Mouse (Mus musculus) liver, embryonic 15.5 days (tissue): ENCODE data around the gene Glrp1. TPM values are rescaled to one million over a fixed set of nuclear protein-coding genes. Genes with fewer than 3 reads are reported as not detected.

ENCODE experiments used
- ATAC-seq: fragments of 200-750 bp; cut with Nextera tagmentation; 2 replicates; pipeline ENCODE4 v1.8.0; 2017; ENCODE audit warnings: moderate number of reproducible peaks, mild to moderate bottlenecking, moderate library complexity; ENCODE audit not compliant: insufficient read depth
- H3K27ac ChIP-seq: fragments of 300-500 bp; sonication (generic); replicated peaks from 2 replicates; pipeline ENCODE4 v1.5.1; 2015; ENCODE audit warnings: mild to moderate bottlenecking, inconsistent platforms
- H3K27me3 ChIP-seq: fragments of 300-500 bp; sonication (generic); 2 replicates; pipeline ENCODE4 v1.6.1; 2015; ENCODE audit warnings: mild to moderate bottlenecking, inconsistent platforms
- H3K36me3 ChIP-seq: fragments of 300-500 bp; sonication (generic); replicated peaks from 2 replicates; pipeline ENCODE4 v1.6.1; 2015; ENCODE audit warnings: moderate library complexity, mild to moderate bottlenecking, inconsistent platforms
- H3K4me1 ChIP-seq: fragments of 300-500 bp; sonication (generic); replicated peaks from 2 replicates; pipeline ENCODE4 v1.6.1; 2015; ENCODE audit warnings: inconsistent platforms
- H3K4me2 ChIP-seq: fragments of 300-500 bp; sonication (generic); 2 replicates; pipeline ENCODE4 v1.6.1; 2015; ENCODE audit warnings: moderate library complexity, mild to moderate bottlenecking, inconsistent platforms
- H3K4me3 ChIP-seq: fragments of 300-500 bp; sonication (generic); replicated peaks from 2 replicates; pipeline ENCODE4 v1.5.1; 2015; ENCODE audit warnings: mild to moderate bottlenecking, inconsistent platforms
- H3K9ac ChIP-seq: fragments of 300-500 bp; sonication (generic); 2 replicates; pipeline ENCODE4 v1.6.1; 2015; ENCODE audit warnings: moderate library complexity, mild to moderate bottlenecking, inconsistent platforms
- H3K9me3 ChIP-seq: fragments of 300-500 bp; sonication (generic); replicated peaks from 2 replicates; pipeline ENCODE4 v1.6.1; 2016; ENCODE audit warnings: inconsistent platforms
- WGBS: fragments of 180-500 bp; shearing (Covaris S2); methylation state at CpG from one replicate; pipeline ENCODE4 v1.1.7; 2015; ENCODE audit warnings: mixed read lengths; ENCODE audit not compliant: insufficient replicate concordance; 5-methylcytosine and 5-hydroxymethylcytosine counted together
- polyA plus RNA-seq: library from polyadenylated mRNA; unstranded; fragments of >200 nt; fragmentation: Nextera tagmentation; extraction: Ambion mirVana; gene quantifications from 2 replicates; pipeline ENCODE4 v1.2.1, GENCODE M21; 2015

The Glrp1 gene
- polyA plus RNA-seq, 1 experiment from 2014 or later: 0.09 TPM

- Histone ChIP-seq H3K4me2 (peak overlapping the region; percentile 23; the same call in 1 of the 2 replicates), H3K9me3 (no peaks in the 10 kb centered on the region), H3K4me1 (peaks cover 27% of the 10 kb centered on the region), H3K36me3 (no peaks in the 10 kb centered on the region), H3K27me3 (no peaks in the 10 kb centered on the region; the same call in 1 of the 2 replicates), H3K27ac (no peak overlapping the region), H3K9ac (no peak overlapping the region), H3K4me3 (no peak overlapping the region)
- WGBS: 4% methylated on average over 8 of the region's 8 CpGs
- no peak for ATAC-seq
Measured at GRCm38 (mm10) chr1:88475502-88475953, 34.3 kb downstream of the Glrp1 start.

DNA sequence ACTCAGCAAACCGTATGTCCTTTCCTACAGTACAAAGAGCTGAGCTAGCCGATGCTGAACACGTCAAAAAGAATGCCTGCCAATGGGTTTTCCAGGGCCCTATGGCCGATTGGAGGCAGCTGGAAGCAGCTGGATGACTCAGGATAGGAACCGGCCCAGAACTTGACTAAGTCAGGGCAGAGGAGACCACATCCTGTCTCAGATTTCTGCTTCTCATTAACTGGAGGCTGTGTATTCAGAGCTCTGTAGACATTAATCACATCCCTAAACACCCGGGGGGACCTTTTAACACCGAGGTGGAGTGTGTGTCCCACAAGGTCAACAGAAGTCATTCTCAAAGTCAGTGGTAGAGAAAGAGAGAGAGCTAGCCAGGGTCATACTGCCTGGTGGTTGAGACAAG is 35.3 kb downstream of the Glrp1 start:
- 32% methylated on average over 7 of the region's 7 CpGs for WGBS

GRCm38 (mm10) chr1:88473899-88474298 is 36.0 kb downstream of the Glrp1 start:
- Histone ChIP-seq H3K27ac (no peak overlapping the region), H3K9me3 (no peaks in the 10 kb centered on the region), H3K4me2 (no peak overlapping the region), H3K4me1 (peaks cover 26% of the 10 kb centered on the region), H3K4me3 (no peak overlapping the region), H3K9ac (no peak overlapping the region), H3K27me3 (no peaks in the 10 kb centered on the region; the same call in 1 of the 2 replicates), H3K36me3 (no peaks in the 10 kb centered on the region)
- WGBS: 40% methylated on average over 2 of the region's 2 CpGs
- ATAC-seq: no peak

More for the DNA sequence above, 35.3 kb downstream of the Glrp1 start:
- Histone ChIP-seq H3K27ac (no peak overlapping the region; the same call in 1 of the 2 replicates), H3K4me3 (no peak overlapping the region), H3K4me2 (no peak overlapping the region), H3K27me3 (no peaks in the 10 kb centered on the region; the same call in 1 of the 2 replicates), H3K4me1 (peaks cover 26% of the 10 kb centered on the region), H3K9ac (no peak overlapping the region), H3K36me3 (no peaks in the 10 kb centered on the region), H3K9me3 (no peaks in the 10 kb centered on the region)
- peak; percentile 22; the same call in 1 of the 2 replicates for ATAC-seq

DNA sequence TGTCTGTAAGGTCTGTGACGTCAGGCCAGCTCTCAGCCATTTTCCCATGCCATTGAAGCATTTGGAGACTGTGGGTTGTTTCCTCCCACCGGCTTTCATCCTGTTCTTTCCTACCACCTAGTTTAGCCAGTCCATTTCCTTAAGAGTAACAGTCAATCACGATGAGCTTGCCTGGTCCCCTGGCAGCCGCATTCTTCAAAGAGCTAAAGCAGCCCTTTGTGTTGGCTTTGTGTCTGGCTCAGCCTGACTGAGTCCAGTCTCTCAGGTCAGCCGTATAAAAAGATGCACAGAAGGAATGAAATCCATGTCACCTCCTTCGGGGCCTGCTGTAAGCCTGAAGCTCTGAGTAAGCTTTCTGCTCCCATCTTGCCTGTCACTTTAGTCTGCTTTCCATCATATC is 37.6 kb downstream of the Glrp1 start:
- Histone ChIP-seq H3K4me1 (peaks cover 26% of the 10 kb centered on the region), H3K27ac (no peak overlapping the region), H3K9ac (no peak overlapping the region), H3K4me3 (no peak overlapping the region), H3K36me3 (no peaks in the 10 kb centered on the region), H3K4me2 (no peak overlapping the region), H3K27me3 (no peaks in the 10 kb centered on the region; the same call in 1 of the 2 replicates), H3K9me3 (no peaks in the 10 kb centered on the region)
- no peak for ATAC-seq
- WGBS: 48% methylated on average over 6 of the region's 6 CpGs

GRCm38 (mm10) chr1:88469746-88470145 is 40.1 kb downstream of the Glrp1 start:
- no peak overlapping the region for H3K9ac ChIP-seq
- H3K4me2 ChIP-seq: no peak overlapping the region
- H3K4me1 ChIP-seq: peaks cover 8% of the 10 kb centered on the region
- no peak overlapping the region for H3K4me3 ChIP-seq
- no peak for ATAC-seq
- H3K36me3 ChIP-seq: no peaks in the 10 kb centered on the region
- H3K27ac ChIP-seq: no peak overlapping the region
- no peaks in the 10 kb centered on the region for H3K9me3 ChIP-seq
- 66% methylated on average over 4 of the region's 4 CpGs for WGBS
- H3K27me3 ChIP-seq: no peaks in the 10 kb centered on the region; the same call in 1 of the 2 replicates

- Histone ChIP-seq H3K27me3 (no peaks in the 10 kb centered on the region; the same call in 1 of the 2 replicates), H3K36me3 (no peaks in the 10 kb centered on the region), H3K4me1 (no peaks in the 10 kb centered on the region), H3K4me2 (no peak overlapping the region), H3K27ac (no peak overlapping the region), H3K9ac (no peak overlapping the region), H3K4me3 (no peak overlapping the region), H3K9me3 (no peaks in the 10 kb centered on the region)
- ATAC-seq: no peak
- WGBS: 83% methylated on average over 2 of the region's 2 CpGs
Measured at GRCm38 (mm10) chr1:88468335-88468734, 41.5 kb downstream of the Glrp1 start.

GRCm38 (mm10) chr1:88467866-88468265 is 42.0 kb downstream of the Glrp1 start:
- Histone ChIP-seq H3K9me3 (no peaks in the 10 kb centered on the region), H3K4me1 (no peaks in the 10 kb centered on the region), H3K4me2 (no peak overlapping the region), H3K27ac (no peak overlapping the region), H3K36me3 (no peaks in the 10 kb centered on the region), H3K27me3 (no peaks in the 10 kb centered on the region; the same call in 1 of the 2 replicates), H3K9ac (no peak overlapping the region), H3K4me3 (no peak overlapping the region)
- WGBS: 60% methylated on average over 5 of the region's 5 CpGs
- ATAC-seq: no peak

DNA sequence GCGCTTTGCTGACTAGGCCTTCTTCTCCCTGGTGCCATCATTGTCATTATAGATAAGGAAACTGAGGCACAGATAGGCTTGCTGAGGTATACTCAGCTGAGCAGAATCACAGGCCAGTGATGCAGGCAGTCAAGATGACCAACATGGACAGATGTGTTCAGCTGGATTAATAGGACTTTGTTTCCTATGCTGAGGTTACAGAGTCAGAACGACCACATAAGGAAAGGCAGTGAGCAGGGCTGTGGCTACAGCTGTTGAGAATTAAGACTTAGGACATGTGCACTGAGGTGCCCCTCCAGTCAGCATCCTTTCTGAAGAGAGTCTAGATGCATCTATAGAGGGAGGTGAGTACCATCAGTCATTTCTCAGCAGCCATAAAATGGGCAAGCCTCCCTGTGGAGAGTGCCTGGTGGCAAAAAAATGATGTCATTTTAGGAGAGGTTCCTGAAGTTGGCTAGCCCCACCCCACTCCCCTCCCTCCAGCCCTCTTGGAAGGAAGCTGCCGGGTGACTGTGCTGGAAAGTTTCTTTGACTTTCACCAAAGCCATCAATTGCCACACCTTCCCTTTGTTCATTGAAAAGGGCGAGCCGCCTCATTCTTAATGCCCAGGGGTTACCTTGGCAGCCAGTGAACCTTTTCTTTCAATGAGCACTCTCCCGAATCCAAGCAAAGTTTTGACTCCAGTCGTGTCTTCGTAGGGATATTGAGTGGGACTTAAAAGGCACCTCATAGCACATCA is 43.4 kb downstream of the Glrp1 start:
- no peak for ATAC-seq
- 66% methylated on average over 8 of the region's 8 CpGs for WGBS
- no peaks in the 10 kb centered on the region for H3K4me1 ChIP-seq
- H3K36me3 ChIP-seq: no peaks in the 10 kb centered on the region
- H3K4me2 ChIP-seq: no peak overlapping the region
- no peaks in the 10 kb centered on the region for H3K9me3 ChIP-seq
- H3K27ac ChIP-seq: no peak overlapping the region
- no peaks in the 10 kb centered on the region for H3K27me3 ChIP-seq
- H3K4me3 ChIP-seq: no peak overlapping the region
- H3K9ac ChIP-seq: no peak overlapping the region

- no peaks in the 10 kb centered on the region for H3K9me3 ChIP-seq
- H3K27me3 ChIP-seq: no peaks in the 10 kb centered on the region
- H3K36me3 ChIP-seq: no peaks in the 10 kb centered on the region
- no peak overlapping the region for H3K4me2 ChIP-seq
- H3K27ac ChIP-seq: no peak overlapping the region
- 52% methylated on average over 4 of the region's 4 CpGs for WGBS
- no peak overlapping the region for H3K4me3 ChIP-seq
- no peaks in the 10 kb centered on the region for H3K4me1 ChIP-seq
- H3K9ac ChIP-seq: no peak overlapping the region
- ATAC-seq: no peak
Measured at GRCm38 (mm10) chr1:88465722-88466121, 44.1 kb downstream of the Glrp1 start.

DNA sequence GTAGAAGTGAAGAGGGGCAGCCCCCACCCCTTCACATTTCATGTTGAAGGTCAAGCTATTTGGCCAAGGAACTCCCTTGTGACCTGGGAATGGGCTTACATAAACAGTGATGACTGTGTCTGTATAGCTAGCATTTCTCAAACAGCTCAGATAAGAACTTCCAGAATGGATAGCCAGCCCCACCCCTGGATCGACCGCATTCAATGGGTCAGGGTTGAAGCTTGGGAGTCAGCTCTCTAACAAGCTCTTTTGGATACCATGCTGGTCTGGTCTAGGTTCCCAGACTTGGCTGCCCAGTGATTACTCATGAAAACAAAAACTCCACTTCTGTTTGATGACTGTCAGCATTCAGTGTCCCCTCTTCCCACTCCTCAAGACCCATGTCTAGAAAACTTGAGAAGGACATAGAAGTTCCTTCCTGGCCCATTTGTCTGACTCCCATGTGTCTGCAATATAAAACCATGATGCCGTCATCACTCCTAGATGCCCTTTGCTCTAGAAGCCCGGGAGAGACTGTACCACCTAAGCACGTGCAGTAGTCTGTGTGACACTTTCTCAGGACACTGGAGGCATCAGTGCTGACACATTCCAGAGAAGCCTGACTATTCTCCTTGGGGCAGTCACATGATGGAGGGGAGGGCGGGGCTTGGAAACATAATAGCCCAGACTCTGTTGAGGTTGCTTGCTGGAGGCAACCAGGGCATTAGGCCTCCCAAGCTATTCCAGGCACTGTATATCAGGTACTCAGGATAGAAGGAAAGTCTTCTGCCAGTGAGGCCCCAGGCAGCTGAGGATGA is 45.6 kb downstream of the Glrp1 start:
- 64% methylated on average over 6 of the region's 6 CpGs for WGBS
- Histone ChIP-seq H3K9me3 (no peaks in the 10 kb centered on the region), H3K4me3 (no peak overlapping the region), H3K4me2 (no peak overlapping the region), H3K36me3 (no peaks in the 10 kb centered on the region), H3K4me1 (no peaks in the 10 kb centered on the region), H3K9ac (no peak overlapping the region), H3K27me3 (no peaks in the 10 kb centered on the region), H3K27ac (no peak overlapping the region)
- ATAC-seq: no peak

DNA sequence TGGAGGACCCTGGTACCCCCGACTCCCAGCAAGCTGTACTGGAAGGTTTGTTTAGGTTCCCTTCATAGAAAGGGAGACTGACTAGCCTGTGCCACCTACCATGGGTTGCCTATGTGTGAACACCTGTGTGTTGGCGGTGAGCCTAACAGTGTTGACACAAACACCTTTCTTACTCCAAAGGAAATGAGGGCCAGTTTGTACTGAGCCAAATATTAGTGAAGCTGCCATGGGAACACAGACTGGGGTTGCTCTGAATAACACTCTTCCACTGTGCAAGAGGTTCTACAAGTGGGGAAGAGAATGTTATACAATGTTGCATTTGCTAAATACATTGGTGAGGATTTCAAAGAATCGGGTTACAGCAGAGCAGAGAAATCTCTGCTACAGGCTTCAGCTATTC is 46.6 kb downstream of the Glrp1 start:
- Histone ChIP-seq H3K4me2 (no peak overlapping the region), H3K27me3 (no peaks in the 10 kb centered on the region), H3K27ac (no peak overlapping the region), H3K4me3 (no peak overlapping the region), H3K4me1 (no peaks in the 10 kb centered on the region), H3K36me3 (no peaks in the 10 kb centered on the region), H3K9me3 (no peaks in the 10 kb centered on the region), H3K9ac (no peak overlapping the region)
- ATAC-seq: no peak
- WGBS: 68% methylated on average over 3 of the region's 3 CpGs
